Mouse (Mus musculus) kidney, postnatal 0 days (tissue): Measurements from ENCODE around the gene Pla2g7. TPM values are rescaled to one million over a fixed set of nuclear protein-coding genes. Genes with fewer than 3 reads are reported as not detected.

Experiments
- ATAC-seq: fragments of 200-750 bp; cut with Nextera tagmentation; replicated peaks from 2 replicates; pipeline ENCODE4 v1.8.0; 2017; ENCODE audit warnings: low read depth, moderate number of reproducible peaks, moderate TSS enrichment, moderate library complexity; ENCODE audit not compliant: low FRiP score
- DNase-seq: peaks from one replicate; pipeline ENCODE4 v3.0.0-alpha.2; 2016; ENCODE audit warnings: low spot score
- H3K27ac ChIP-seq: fragments of 300-500 bp; sonication (generic); 2 replicates; pipeline ENCODE4 v1.5.1; 2014; ENCODE audit warnings: mild to moderate bottlenecking
- H3K27me3 ChIP-seq: fragments of 300-500 bp; sonication (generic); 2 replicates; pipeline ENCODE4 v1.6.1; 2014; ENCODE audit warnings: low read length, mixed read lengths; ENCODE audit not compliant: insufficient read depth
- H3K36me3 ChIP-seq: fragments of 300-500 bp; sonication (generic); 2 replicates; pipeline ENCODE4 v1.6.1; 2014; ENCODE audit warnings: low read length, mixed read lengths; ENCODE audit not compliant: insufficient read depth
- H3K4me1 ChIP-seq: fragments of 300-500 bp; sonication (generic); replicated peaks from 2 replicates; pipeline ENCODE4 v1.6.1; 2014; ENCODE audit warnings: antibody characterized with exemption, low read length, mixed read lengths; ENCODE audit not compliant: insufficient read depth
- H3K4me2 ChIP-seq: fragments of 300-500 bp; sonication (generic); 2 replicates; pipeline ENCODE4 v1.6.1; 2014; ENCODE audit warnings: mild to moderate bottlenecking, low read length, moderate library complexity, mixed read lengths
- H3K4me3 ChIP-seq: fragments of 300-500 bp; sonication (generic); replicated peaks from 2 replicates; pipeline ENCODE4 v1.5.1; 2014; ENCODE audit warnings: low read depth, low read length
- H3K9ac ChIP-seq: fragments of 300-500 bp; sonication (generic); 2 replicates; pipeline ENCODE4 v1.6.1; 2014; ENCODE audit warnings: low read depth, low read length
- H3K9me3 ChIP-seq: fragments of 300-500 bp; sonication (generic); replicated peaks from 2 replicates; pipeline ENCODE4 v1.6.1; 2016; ENCODE audit warnings: low read length, inconsistent platforms, mixed read lengths
- CTCF ChIP-seq: IDR thresholded peaks from 2 replicates; pipeline ENCODE4 v1.5.1; 2016; ENCODE audit warnings: antibody characterized with exemption, low read depth, mild to moderate bottlenecking, moderate library complexity
- WGBS: fragments of 180-500 bp; shearing (Covaris S2); extraction: QIAGEN DNeasy Blood & Tissue Kit; methylation state at CpG from one replicate; pipeline ENCODE4 v1.1.7; 2014; 5-methylcytosine and 5-hydroxymethylcytosine counted together
- polyA plus RNA-seq: library from polyadenylated mRNA; unstranded; fragments of >200 nt; fragmentation: Nextera tagmentation; extraction: Ambion mirVana; gene quantifications from 2 replicates; pipeline ENCODE4 v1.2.1, GENCODE M21; 2015

Pla2g7 gene
- polyA plus RNA-seq, 1 experiment from 2014 or later = 80.3 TPM

- TF ChIP-seq CTCF = no peak
- WGBS = 45% methylated on average over 13 of the region's 13 CpGs
- Histone ChIP-seq H3K4me3 (no peak overlapping the region; the same call in 1 of the 2 replicates), H3K9me3 (no peaks in the 10 kb centered on the region), H3K4me1 (peaks cover 11% of the 10 kb centered on the region), H3K27me3 (peaks cover 15% of the 10 kb centered on the region), H3K9ac (no peak overlapping the region), H3K36me3 (no peaks in the 10 kb centered on the region), H3K4me2 (peak overlapping the region; percentile 60), H3K27ac (no peak overlapping the region)
- DNase-seq (no peak), ATAC-seq (peak; percentile 52)
These were observed 62.5 kb downstream of the Pla2g7 start for GRCm38 (mm10) chr17:43630427-43630760.

- Histone ChIP-seq H3K36me3 (no peaks in the 10 kb centered on the region), H3K4me1 (no peaks in the 10 kb centered on the region), H3K4me3 (no peak overlapping the region), H3K4me2 (no peak overlapping the region), H3K9me3 (no peaks in the 10 kb centered on the region), H3K27ac (no peak overlapping the region), H3K9ac (no peak overlapping the region), H3K27me3 (no peaks in the 10 kb centered on the region)
- DNase-seq = no peak
- 91% methylated on average over 4 of the region's 4 CpGs for WGBS
- no peak for ATAC-seq
- no peak for TF ChIP-seq CTCF
These were observed 69.2 kb downstream of the Pla2g7 start for GRCm38 (mm10) chr17:43637146-43637545.

- no peak; the same call in 1 of the 2 replicates for TF ChIP-seq CTCF
These were observed 72.9 kb downstream of the Pla2g7 start for GRCm38 (mm10) chr17:43640825-43641224.

DNA sequence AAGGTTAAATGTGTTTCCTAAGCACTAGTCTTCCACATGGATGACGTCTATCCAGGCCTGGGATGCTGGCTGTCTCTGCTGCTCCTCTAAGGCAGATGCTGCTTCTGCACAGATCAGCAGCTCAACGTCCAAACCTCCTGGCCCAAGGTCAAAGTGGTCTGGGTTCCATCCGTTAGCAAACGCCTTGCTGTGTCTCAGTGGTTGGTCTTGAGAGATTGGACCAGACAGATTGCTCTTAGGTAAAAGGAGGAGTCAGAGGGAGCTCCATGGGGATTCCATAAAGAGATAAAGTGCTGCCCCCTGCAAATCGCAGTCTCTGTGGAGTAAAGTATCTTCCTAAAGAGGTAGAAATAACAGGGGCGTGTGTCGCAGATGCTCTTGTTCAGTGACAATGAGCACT, 75.3 kb downstream of the Pla2g7 start:
- no peak for ATAC-seq
- H3K9ac ChIP-seq = no peak overlapping the region
- H3K4me3 ChIP-seq = no peak overlapping the region
- no peak overlapping the region for H3K4me2 ChIP-seq
- H3K27ac ChIP-seq = no peak overlapping the region
- peaks cover 3% of the 10 kb centered on the region; the same call in 1 of the 2 replicates for H3K36me3 ChIP-seq
- TF ChIP-seq CTCF = no peak
- no peaks in the 10 kb centered on the region for H3K4me1 ChIP-seq
- H3K27me3 ChIP-seq = no peaks in the 10 kb centered on the region
- WGBS = 77% methylated on average over 7 of the region's 7 CpGs
- no peaks in the 10 kb centered on the region for H3K9me3 ChIP-seq
- no peak for DNase-seq

More at GRCm38 (mm10) chr17:43640825-43641224, 72.9 kb downstream of the Pla2g7 start:
- no peak overlapping the region for H3K4me2 ChIP-seq
- DNase-seq (no peak), ATAC-seq (no peak)
- 0 out of 2 replicates have a peak, but pooled peaks cover under 1% of the 10 kb centered on the region for H3K36me3 ChIP-seq
- H3K9ac ChIP-seq = no peak overlapping the region
- H3K4me1 ChIP-seq = no peaks in the 10 kb centered on the region
- H3K27me3 ChIP-seq = no peaks in the 10 kb centered on the region
- 84% methylated on average over 1 of the region's 1 CpGs for WGBS
- H3K27ac ChIP-seq = no peak overlapping the region
- no peak overlapping the region for H3K4me3 ChIP-seq
- no peaks in the 10 kb centered on the region for H3K9me3 ChIP-seq

- Histone ChIP-seq H3K36me3 (peaks cover 3% of the 10 kb centered on the region; the same call in 1 of the 2 replicates), H3K9me3 (no peaks in the 10 kb centered on the region), H3K4me2 (no peak overlapping the region), H3K4me3 (no peak overlapping the region), H3K27ac (no peak overlapping the region), H3K9ac (no peak overlapping the region), H3K27me3 (no peaks in the 10 kb centered on the region), H3K4me1 (no peaks in the 10 kb centered on the region)
- TF ChIP-seq CTCF = no peak
- ATAC-seq (no peak), DNase-seq (no peak)
- WGBS = 59% methylated on average over 7 of the region's 7 CpGs
These were observed 76.5 kb downstream of the Pla2g7 start for GRCm38 (mm10) chr17:43644375-43644774.

- H3K9me3 ChIP-seq = no peaks in the 10 kb centered on the region
- WGBS = 82% methylated on average over 3 of the region's 3 CpGs
- no peak for TF ChIP-seq CTCF
- H3K36me3 ChIP-seq = peaks cover 3% of the 10 kb centered on the region; the same call in 1 of the 2 replicates
- H3K4me2 ChIP-seq = no peak overlapping the region
- H3K9ac ChIP-seq = no peak overlapping the region
- no peaks in the 10 kb centered on the region for H3K4me1 ChIP-seq
- H3K27ac ChIP-seq = no peak overlapping the region
- no peak for DNase-seq
- H3K27me3 ChIP-seq = no peaks in the 10 kb centered on the region
- ATAC-seq = no peak
- H3K4me3 ChIP-seq = no peak overlapping the region
These were observed 77.2 kb downstream of the Pla2g7 start for GRCm38 (mm10) chr17:43645136-43645535.

DNA sequence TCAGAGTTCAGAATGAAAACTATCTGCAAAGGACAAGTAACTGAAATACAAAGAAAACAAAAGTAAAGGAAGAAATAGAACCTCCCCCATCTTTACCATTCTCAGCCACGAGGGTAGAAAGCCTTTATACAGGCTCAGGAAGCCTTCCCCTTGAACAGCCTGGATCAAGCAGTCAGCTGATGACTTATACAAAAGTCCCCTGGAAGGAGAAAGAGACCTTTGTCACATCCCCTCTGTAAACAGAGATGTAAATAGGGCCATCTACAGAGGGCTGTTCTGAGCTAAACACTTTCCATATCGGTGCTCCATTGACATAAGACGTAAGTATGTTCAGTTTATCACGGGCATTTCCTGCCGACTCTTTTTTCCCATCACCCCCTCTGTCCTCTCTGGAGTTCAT, 79.0 kb downstream of the Pla2g7 start:
- H3K27ac ChIP-seq = no peak overlapping the region
- 57% methylated on average over 5 of the region's 5 CpGs for WGBS
- H3K9me3 ChIP-seq = no peaks in the 10 kb centered on the region
- no peaks in the 10 kb centered on the region for H3K27me3 ChIP-seq
- ATAC-seq (no peak), DNase-seq (peak; percentile 10)
- no peak overlapping the region for H3K4me3 ChIP-seq
- H3K4me1 ChIP-seq = no peaks in the 10 kb centered on the region
- H3K4me2 ChIP-seq = no peak overlapping the region
- TF ChIP-seq CTCF = no peak
- H3K9ac ChIP-seq = no peak overlapping the region
- H3K36me3 ChIP-seq = peaks cover 7% of the 10 kb centered on the region; the same call in 1 of the 2 replicates
